Mouse (Mus musculus) neural tube, embryonic 14.5 days (tissue): ENCODE results near the gene Itga9. TPM values are rescaled to one million over a fixed set of nuclear protein-coding genes. Genes with fewer than 3 reads are reported as not detected.
A peak's percentile ranks its signal among the peaks of the same experiment; 100 is the strongest.

ENCODE experiments used
- ATAC-seq: fragments of 200-750 bp; cut with Nextera tagmentation; 2 replicates; pipeline ENCODE4 v1.8.0; 2017; ENCODE audit warnings: low read depth, mild to moderate bottlenecking, moderate TSS enrichment, moderate library complexity
- H3K27ac ChIP-seq: fragments of 300-500 bp; sonication (generic); 2 replicates; pipeline ENCODE4 v1.5.1; 2014; ENCODE audit warnings: low read depth, mild to moderate bottlenecking, control low read depth, low read length, moderate library complexity, mixed read lengths
- H3K27me3 ChIP-seq: fragments of 300-500 bp; sonication (generic); 2 replicates; pipeline ENCODE4 v1.6.1; 2014; ENCODE audit warnings: low read length; ENCODE audit not compliant: control insufficient read depth, insufficient read depth
- H3K36me3 ChIP-seq: fragments of 300-500 bp; sonication (generic); 2 replicates; pipeline ENCODE4 v1.6.1; 2014; ENCODE audit warnings: low read length, mixed read lengths; ENCODE audit not compliant: control insufficient read depth, insufficient read depth
- H3K4me1 ChIP-seq: fragments of 300-500 bp; sonication (generic); 2 replicates; pipeline ENCODE4 v1.6.1; 2014; ENCODE audit warnings: low read length; ENCODE audit not compliant: control insufficient read depth, insufficient read depth
- H3K4me2 ChIP-seq: fragments of 300-500 bp; sonication (generic); 2 replicates; pipeline ENCODE4 v1.6.1; 2014; ENCODE audit warnings: mild to moderate bottlenecking, low read depth, low read length, control low read depth
- H3K4me3 ChIP-seq: fragments of 300-500 bp; sonication (generic); 2 replicates; pipeline ENCODE4 v1.5.1; 2014; ENCODE audit warnings: low read depth, low read length, control low read depth, mixed read lengths
- H3K9ac ChIP-seq: fragments of 300-500 bp; sonication (generic); replicated peaks from 2 replicates; pipeline ENCODE4 v1.6.1; 2014; ENCODE audit warnings: low read depth, mild to moderate bottlenecking, control low read depth, low read length, mixed read lengths
- H3K9me3 ChIP-seq: fragments of 300-500 bp; sonication (generic); 2 replicates; pipeline ENCODE4 v1.6.1; 2016; ENCODE audit warnings: low read length; ENCODE audit not compliant: control insufficient read depth
- WGBS: fragments of 180-500 bp; shearing (Covaris S2); extraction: QIAGEN DNeasy Blood & Tissue Kit; methylation state at CpG from one replicate; pipeline ENCODE4 v1.1.7; 2014; 5-methylcytosine and 5-hydroxymethylcytosine counted together
- polyA plus RNA-seq: library from polyadenylated mRNA; unstranded; fragments of >200 nt; fragmentation: Nextera tagmentation; extraction: Ambion mirVana; gene quantifications from 2 replicates; pipeline ENCODE4 v1.2.1, GENCODE M21; 2014

Itga9 gene
- polyA plus RNA-seq, 1 experiment from 2014 or later = 1.7 TPM

GRCm38 (mm10) chr9:118580371-118580770 lies 26.1 kb upstream of the Itga9 start:
- H3K4me3 ChIP-seq = no peak overlapping the region
- no peak overlapping the region for H3K27ac ChIP-seq
- H3K4me2 ChIP-seq = no peak overlapping the region
- no peaks in the 10 kb centered on the region for H3K27me3 ChIP-seq
- no peak overlapping the region for H3K9ac ChIP-seq
- H3K4me1 ChIP-seq = no peaks in the 10 kb centered on the region
- no peaks in the 10 kb centered on the region for H3K9me3 ChIP-seq
- 78% methylated on average over 6 of the region's 6 CpGs for WGBS
- ATAC-seq = no peak
- peaks cover 7% of the 10 kb centered on the region; the same call in 1 of the 2 replicates for H3K36me3 ChIP-seq

- Histone ChIP-seq H3K27ac (no peak overlapping the region), H3K36me3 (no peaks in the 10 kb centered on the region; the same call in 1 of the 2 replicates), H3K4me3 (no peak overlapping the region), H3K9me3 (no peaks in the 10 kb centered on the region), H3K4me2 (no peak overlapping the region), H3K4me1 (no peaks in the 10 kb centered on the region), H3K27me3 (no peaks in the 10 kb centered on the region), H3K9ac (no peak overlapping the region)
- no peak for ATAC-seq
- WGBS = 77% methylated on average over 6 of the region's 6 CpGs
Measured at GRCm38 (mm10) chr9:118582757-118583156, 23.7 kb upstream of the Itga9 start.

- Histone ChIP-seq H3K9me3 (no peaks in the 10 kb centered on the region), H3K27ac (no peak overlapping the region), H3K9ac (no peak overlapping the region), H3K36me3 (no peaks in the 10 kb centered on the region; the same call in 1 of the 2 replicates), H3K4me2 (no peak overlapping the region), H3K4me3 (no peak overlapping the region), H3K27me3 (no peaks in the 10 kb centered on the region), H3K4me1 (peaks cover under 1% of the 10 kb centered on the region; the same call in 1 of the 2 replicates)
- 91% methylated on average over 1 of the region's 1 CpGs for WGBS
- ATAC-seq = no peak
Measured at GRCm38 (mm10) chr9:118584838-118585237, 21.7 kb upstream of the Itga9 start.

- WGBS = 88% methylated on average over 6 of the region's 6 CpGs
- Histone ChIP-seq H3K27me3 (no peaks in the 10 kb centered on the region), H3K4me3 (no peak overlapping the region), H3K9me3 (no peaks in the 10 kb centered on the region), H3K9ac (no peak overlapping the region), H3K36me3 (no peaks in the 10 kb centered on the region), H3K4me1 (peaks cover 8% of the 10 kb centered on the region; the same call in 1 of the 2 replicates), H3K4me2 (no peak overlapping the region), H3K27ac (no peak overlapping the region)
- ATAC-seq = no peak
Measured at GRCm38 (mm10) chr9:118585998-118586397, 20.5 kb upstream of the Itga9 start.

GRCm38 (mm10) chr9:118587115-118587514 lies 19.4 kb upstream of the Itga9 start:
- no peak overlapping the region for H3K27ac ChIP-seq
- H3K27me3 ChIP-seq = no peaks in the 10 kb centered on the region
- peaks cover 8% of the 10 kb centered on the region; the same call in 1 of the 2 replicates for H3K4me1 ChIP-seq
- H3K36me3 ChIP-seq = no peaks in the 10 kb centered on the region
- no peak for ATAC-seq
- H3K4me2 ChIP-seq = no peak overlapping the region
- no peak overlapping the region for H3K9ac ChIP-seq
- no peaks in the 10 kb centered on the region for H3K9me3 ChIP-seq
- 83% methylated on average over 4 of the region's 4 CpGs for WGBS
- H3K4me3 ChIP-seq = no peak overlapping the region

GRCm38 (mm10) chr9:118589249-118589648 lies 17.2 kb upstream of the Itga9 start:
- ATAC-seq = no peak
- H3K27ac ChIP-seq = no peak overlapping the region

GRCm38 (mm10) chr9:118590230-118590629 lies 16.3 kb upstream of the Itga9 start:
- peak; percentile 28; the same call in 1 of the 2 replicates for ATAC-seq
- H3K4me1 ChIP-seq = peaks cover 8% of the 10 kb centered on the region; the same call in 1 of the 2 replicates
- H3K9ac ChIP-seq = no peak overlapping the region
- no peak overlapping the region for H3K27ac ChIP-seq
- H3K36me3 ChIP-seq = no peaks in the 10 kb centered on the region
- no peak overlapping the region for H3K4me2 ChIP-seq
- H3K4me3 ChIP-seq = no peak overlapping the region
- H3K27me3 ChIP-seq = no peaks in the 10 kb centered on the region
- H3K9me3 ChIP-seq = no peaks in the 10 kb centered on the region
- 19% methylated on average over 7 of the region's 7 CpGs for WGBS

More at GRCm38 (mm10) chr9:118589249-118589648, 17.2 kb upstream of the Itga9 start:
- 40% methylated on average over 3 of the region's 3 CpGs for WGBS
- Histone ChIP-seq H3K27me3 (no peaks in the 10 kb centered on the region), H3K36me3 (no peaks in the 10 kb centered on the region), H3K4me1 (peaks cover 8% of the 10 kb centered on the region; the same call in 1 of the 2 replicates), H3K4me2 (no peak overlapping the region), H3K9ac (no peak overlapping the region), H3K4me3 (no peak overlapping the region), H3K9me3 (no peaks in the 10 kb centered on the region)

- Histone ChIP-seq H3K4me2 (no peak overlapping the region), H3K9ac (no peak overlapping the region), H3K36me3 (no peaks in the 10 kb centered on the region), H3K4me1 (peaks cover 8% of the 10 kb centered on the region; the same call in 1 of the 2 replicates), H3K4me3 (no peak overlapping the region), H3K27ac (no peak overlapping the region), H3K27me3 (no peaks in the 10 kb centered on the region), H3K9me3 (no peaks in the 10 kb centered on the region)
- WGBS = 81% methylated on average over 6 of the region's 6 CpGs
- no peak for ATAC-seq
Measured at GRCm38 (mm10) chr9:118591633-118592032, 14.9 kb upstream of the Itga9 start.

- Histone ChIP-seq H3K4me2 (no peak overlapping the region), H3K9ac (no peak overlapping the region), H3K36me3 (no peaks in the 10 kb centered on the region), H3K9me3 (no peaks in the 10 kb centered on the region), H3K27ac (no peak overlapping the region), H3K27me3 (no peaks in the 10 kb centered on the region), H3K4me1 (peaks cover 8% of the 10 kb centered on the region; the same call in 1 of the 2 replicates), H3K4me3 (no peak overlapping the region)
- no peak for ATAC-seq
- WGBS = 54% methylated on average over 13 of the region's 13 CpGs
Measured at GRCm38 (mm10) chr9:118592585-118593249, 13.8 kb upstream of the Itga9 start.
